In genomic region chr4:115552726-115553125, GRCm38 (mm10) we compare ENCODE assay signal across 29 mouse cellular contexts. TPM values are rescaled to one million over a fixed set of nuclear protein-coding genes. Genes with fewer than 3 reads are reported as not detected.
"Had no signal": no experiment of that assay in that cellular context is flagged by ENCODE, and none has a peak within 500 bp of the region (broad histone marks: within the 10 kb centered on the region; RNA-seq: fewer than 3 reads in every experiment).

No protein-coding gene starts in this region.

- ATAC-seq: intestine, postnatal 0 days had no signal

- H3K9ac ChIP-seq: liver, embryonic 14.5 days; lung, embryonic 15.5 days had no signal

- H3K9me3 ChIP-seq: lung, embryonic 15.5 days had no signal

- H3K27ac ChIP-seq: left cerebral cortex, adult 2 months; liver, embryonic 14.5 days; lung, embryonic 15.5 days had no signal

- H3K4me1 ChIP-seq: lung, embryonic 15.5 days had no signal

- H3K36me3 ChIP-seq: lung, embryonic 15.5 days had no signal

- DNase-seq: layer of hippocampus, postnatal 36 days; lung, adult 18-20 months; lung, postnatal 10 days; lung, postnatal 36 days; midbrain, embryonic 14.5 days; thymus, adult 18-20 months; thymus, postnatal 36 days had no signal

- H3K27me3 ChIP-seq: lung, embryonic 15.5 days had no signal

- H3K4me2 ChIP-seq: liver, embryonic 11.5 days; lung, embryonic 15.5 days; midbrain, embryonic 11.5 days had no signal

- H3K4me3 ChIP-seq: left cerebral cortex, adult 2 months; lung, embryonic 15.5 days had no signal

RNA-seq across cellular contexts. Expression of gene Cyp4a31, which starts 10.7 kb away (rescaled TPM):
- total RNA-seq: layer of hippocampus, adult 8-10 months; layer of hippocampus, postnatal 10 days; layer of hippocampus, postnatal 36 days; left cerebral cortex, adult 2 months; left cerebral cortex, postnatal 10 days; left cerebral cortex, postnatal 36 days; megakaryocyte-erythroid progenitor cell, adult 5-6 weeks; midbrain, postnatal 0 days had no signal
- polyA plus RNA-seq: intestine, embryonic 14.5 days; intestine, postnatal 0 days; limb, embryonic 11.5 days; limb, embryonic 14.5 days; liver, embryonic 11.5 days; lung, embryonic 15.5 days; midbrain, embryonic 11.5 days; midbrain, embryonic 14.5 days; midbrain, postnatal 0 days; neural tube, embryonic 11.5 days; neural tube, embryonic 14.5 days; small intestine, adult 2 months; spleen, adult 2 months; stomach, embryonic 16.5 days; urinary bladder, adult 2 months had no signal

RNA-seq across cellular contexts. Expression of gene Cyp4a10, which starts 34.7 kb away (rescaled TPM):
- total RNA-seq: layer of hippocampus, adult 8-10 months; layer of hippocampus, postnatal 10 days; layer of hippocampus, postnatal 36 days; left cerebral cortex, adult 2 months; left cerebral cortex, postnatal 10 days; left cerebral cortex, postnatal 36 days; megakaryocyte-erythroid progenitor cell, adult 5-6 weeks; midbrain, postnatal 0 days had no signal
- polyA plus RNA-seq: intestine, embryonic 14.5 days; limb, embryonic 11.5 days; limb, embryonic 14.5 days; liver, embryonic 11.5 days; liver, embryonic 14.5 days; lung, embryonic 15.5 days; midbrain, embryonic 11.5 days; midbrain, embryonic 14.5 days; midbrain, postnatal 0 days; neural tube, embryonic 11.5 days; neural tube, embryonic 14.5 days; small intestine, adult 2 months; testis, adult 2 months; urinary bladder, adult 2 months had no signal

RNA-seq across cellular contexts. Expression of gene Cyp4a32, which starts 48.0 kb away (rescaled TPM):
- total RNA-seq: layer of hippocampus, adult 8-10 months; layer of hippocampus, postnatal 10 days; layer of hippocampus, postnatal 36 days; left cerebral cortex, adult 2 months; left cerebral cortex, postnatal 10 days; left cerebral cortex, postnatal 36 days; megakaryocyte-erythroid progenitor cell, adult 5-6 weeks; midbrain, postnatal 0 days had no signal
- polyA plus RNA-seq: intestine, embryonic 14.5 days; intestine, postnatal 0 days; limb, embryonic 11.5 days; limb, embryonic 14.5 days; liver, embryonic 11.5 days; liver, embryonic 14.5 days; lung, embryonic 15.5 days; midbrain, embryonic 11.5 days; midbrain, embryonic 14.5 days; midbrain, postnatal 0 days; neural tube, embryonic 11.5 days; neural tube, embryonic 14.5 days; small intestine, adult 2 months; spleen, adult 2 months; stomach, embryonic 16.5 days; testis, adult 2 months; urinary bladder, adult 2 months had no signal

RNA-seq across cellular contexts. Expression of gene Cyp4a14, which starts 56.8 kb away (rescaled TPM):
- total RNA-seq: layer of hippocampus, adult 8-10 months; layer of hippocampus, postnatal 10 days; layer of hippocampus, postnatal 36 days; left cerebral cortex, adult 2 months; left cerebral cortex, postnatal 10 days; left cerebral cortex, postnatal 36 days; megakaryocyte-erythroid progenitor cell, adult 5-6 weeks; midbrain, postnatal 0 days had no signal
- polyA plus RNA-seq: intestine, embryonic 14.5 days; limb, embryonic 11.5 days; limb, embryonic 14.5 days; liver, embryonic 11.5 days; liver, embryonic 14.5 days; lung, embryonic 15.5 days; midbrain, embryonic 11.5 days; midbrain, embryonic 14.5 days; midbrain, postnatal 0 days; neural tube, embryonic 11.5 days; neural tube, embryonic 14.5 days; small intestine, adult 2 months; spleen, adult 2 months; stomach, embryonic 16.5 days; urinary bladder, adult 2 months had no signal
